Mouse (Mus musculus): ENCODE measurements around the gene Mpv17l2.

Mpv17l2 gene

GRCm38 (mm10) chr8:70750128-70750680 lies 10.5 kb downstream of the Mpv17l2 start:
- no peak for DNase-seq (ENCODE audit: low spot score)

GRCm38 (mm10) chr8:70749097-70749674 lies 11.6 kb downstream of the Mpv17l2 start:
- no peak for DNase-seq (ENCODE audit: low spot score)

- no peak for DNase-seq (ENCODE audit: low spot score)
Measured at GRCm38 (mm10) chr8:70748246-70749096, 12.3 kb downstream of the Mpv17l2 start.

DNA sequence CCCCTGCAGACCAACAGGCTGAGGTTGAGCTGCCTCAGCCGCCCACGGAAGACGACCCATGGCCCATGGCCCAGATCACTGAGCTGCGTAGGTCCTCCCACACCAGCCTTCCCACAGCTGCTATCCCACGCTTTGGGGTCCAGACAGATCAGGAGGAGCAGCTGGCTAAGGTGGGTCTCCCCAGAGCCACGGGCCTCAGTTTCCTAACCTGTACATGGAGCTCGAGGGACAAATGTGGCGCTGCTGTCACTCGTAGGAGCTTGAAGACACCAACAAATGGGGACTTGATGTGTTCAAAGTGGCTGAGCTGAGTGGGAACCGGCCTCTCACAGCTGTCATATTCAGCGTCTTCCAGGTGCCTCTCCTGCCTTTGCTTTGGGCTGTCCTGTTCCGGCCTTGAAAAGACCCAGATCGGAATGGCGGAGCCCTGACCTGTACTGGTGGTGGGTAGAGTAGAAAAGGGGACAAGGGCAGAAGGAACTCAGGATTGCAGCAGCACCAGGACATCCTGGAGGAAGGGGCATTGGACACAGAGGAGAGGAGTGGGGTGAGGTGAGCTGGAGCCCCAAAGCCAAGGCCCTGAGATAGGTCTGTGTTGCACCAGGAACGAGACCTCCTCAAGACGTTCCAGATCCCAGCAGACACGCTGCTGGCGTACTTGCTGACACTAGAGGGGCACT lies 13.4 kb downstream of the Mpv17l2 start:
- DNase-seq (ENCODE audit: low spot score): no peak

GRCm38 (mm10) chr8:70746676-70747075 lies 14.1 kb downstream of the Mpv17l2 start:
- DNase-seq (ENCODE audit: low spot score): no peak

GRCm38 (mm10) chr8:70745691-70746220 lies 15.0 kb downstream of the Mpv17l2 start:
- no peak for DNase-seq (ENCODE audit: low spot score)

DNA sequence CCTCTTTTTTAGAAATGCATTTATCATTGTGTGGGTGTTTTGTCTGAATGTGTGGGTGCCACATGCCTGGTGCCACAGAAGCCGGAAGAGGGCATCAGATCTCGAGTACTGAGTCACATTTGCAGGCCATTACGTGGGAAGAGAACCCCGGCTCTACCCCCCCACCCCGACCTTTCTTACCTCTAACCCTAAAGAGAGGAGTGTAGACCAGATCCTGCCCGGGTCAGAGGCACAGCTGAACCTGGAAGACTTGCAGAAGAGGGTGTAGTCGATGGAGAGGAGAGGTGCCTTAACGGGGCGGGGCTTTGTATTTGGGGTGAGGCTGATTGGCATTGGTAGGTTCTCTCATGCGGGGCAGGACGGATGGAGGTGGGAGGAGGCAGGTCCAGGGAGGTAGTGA lies 15.9 kb downstream of the Mpv17l2 start:
- no peak for DNase-seq (ENCODE audit: low spot score)

- no peak for DNase-seq (ENCODE audit: low spot score)
Measured at GRCm38 (mm10) chr8:70743656-70744590, 16.8 kb downstream of the Mpv17l2 start.

GRCm38 (mm10) chr8:70742981-70743655 lies 17.6 kb downstream of the Mpv17l2 start:
- DNase-seq (ENCODE audit: low spot score): no peak

- DNase-seq (ENCODE audit: low spot score): no peak
Measured at GRCm38 (mm10) chr8:70742176-70742575, 18.6 kb downstream of the Mpv17l2 start.

- no peak for DNase-seq (ENCODE audit: low spot score)
Measured at GRCm38 (mm10) chr8:70741661-70742060, 19.1 kb downstream of the Mpv17l2 start.

GRCm38 (mm10) chr8:70738211-70738610 lies 22.5 kb downstream of the Mpv17l2 start:
- no peak for DNase-seq (ENCODE audit: low spot score)

GRCm38 (mm10) chr8:70737705-70738104 lies 23.0 kb downstream of the Mpv17l2 start:
- no peak for DNase-seq (ENCODE audit: low spot score)

DNA sequence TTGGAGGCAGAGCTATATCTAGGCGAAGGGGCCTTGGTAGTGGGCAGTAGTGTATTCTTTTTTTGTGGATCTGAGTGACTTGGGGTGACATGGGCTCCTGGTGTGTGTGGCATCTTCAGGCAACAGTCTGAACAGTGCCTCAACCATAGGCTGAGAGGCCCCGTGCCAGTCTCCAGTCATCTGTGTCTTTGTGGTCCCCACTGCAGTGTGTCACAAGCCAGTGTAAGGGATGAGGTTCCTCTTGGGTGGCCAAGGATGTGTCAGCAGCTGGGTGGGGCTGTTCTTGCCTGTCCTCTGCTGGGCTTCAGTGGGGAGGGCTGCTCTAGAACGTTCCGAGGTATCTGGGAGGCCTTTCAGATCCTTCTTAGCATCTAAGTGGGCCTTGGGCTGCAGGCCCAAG lies 29.8 kb downstream of the Mpv17l2 start:
- no peak for DNase-seq (ENCODE audit: low spot score)

- no peak for DNase-seq (ENCODE audit: low spot score)
Measured at GRCm38 (mm10) chr8:70729808-70730475, 30.8 kb downstream of the Mpv17l2 start.

DNA sequence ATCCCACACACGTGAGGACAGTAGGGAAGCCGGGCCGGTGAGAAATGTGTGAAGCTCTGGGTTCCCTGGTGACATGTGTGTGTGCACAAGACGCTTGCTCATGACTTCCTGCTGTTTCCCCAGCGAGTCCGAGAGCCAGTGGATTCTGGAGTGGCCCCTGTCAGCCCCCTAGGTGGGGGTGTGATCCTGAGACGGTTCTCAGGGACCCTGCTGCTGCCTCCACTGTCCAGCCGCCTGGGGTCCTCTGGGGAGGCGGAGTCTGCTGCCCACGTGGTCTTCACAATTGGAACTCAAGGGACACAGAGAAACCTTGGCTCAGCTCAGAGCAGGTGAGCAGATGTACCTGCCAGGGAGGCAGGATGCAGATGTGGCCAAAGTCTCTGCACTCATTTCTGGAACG lies 34.0 kb downstream of the Mpv17l2 start:
- no peak for DNase-seq (ENCODE audit: low spot score)

DNA sequence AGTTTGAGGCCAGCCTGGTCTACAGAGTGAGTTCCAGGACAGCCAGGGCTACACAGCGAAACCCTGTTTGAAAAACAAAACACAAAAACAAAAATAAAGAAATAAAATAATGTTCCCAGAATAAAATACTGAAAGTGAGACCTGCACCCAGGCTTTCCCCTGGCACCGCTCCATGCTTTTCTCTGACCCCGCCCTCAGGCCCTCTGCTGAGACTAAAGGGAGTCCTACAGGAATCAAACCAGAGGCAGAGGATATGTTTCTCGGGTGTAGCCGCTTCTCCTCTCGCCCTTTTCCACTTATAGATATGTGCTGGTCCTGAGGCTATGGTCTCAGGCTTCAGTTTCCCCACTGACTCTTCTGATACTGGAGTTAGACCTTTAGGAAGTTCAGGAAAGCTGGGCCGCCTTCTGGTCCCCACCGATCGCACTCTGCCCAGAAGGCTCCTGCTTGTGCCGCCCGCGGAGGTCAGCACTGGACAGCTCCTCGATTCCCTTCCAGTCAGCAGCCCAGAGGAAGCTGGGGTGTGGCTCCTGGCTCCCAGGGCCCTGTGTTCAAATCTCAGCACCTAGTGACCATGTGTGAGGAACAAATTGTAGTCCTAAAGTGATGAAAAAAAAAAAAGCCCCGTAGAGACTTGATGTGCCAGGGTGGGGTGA lies 34.8 kb downstream of the Mpv17l2 start:
- DNase-seq (ENCODE audit: low spot score): no peak

DNA sequence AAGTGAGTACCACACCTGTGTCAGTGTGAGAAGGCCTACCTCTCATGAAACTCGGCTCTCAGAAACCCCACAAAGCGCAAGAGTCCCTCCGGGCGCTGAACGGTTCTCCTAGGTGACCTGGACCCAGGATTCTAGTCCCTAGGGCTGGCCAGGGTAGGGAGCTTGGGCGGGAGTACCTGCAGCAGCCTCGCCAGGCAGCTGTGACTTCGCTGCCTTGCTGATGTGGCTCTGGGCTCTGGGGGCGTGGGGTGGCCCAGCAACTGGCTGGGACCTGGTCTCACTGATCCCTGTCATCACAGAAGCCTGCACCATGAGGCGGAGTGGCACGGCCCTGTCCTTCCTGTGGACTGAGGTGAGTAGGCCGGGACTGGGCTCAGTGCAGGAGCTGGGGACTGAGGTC lies 36.5 kb downstream of the Mpv17l2 start:
- DNase-seq (ENCODE audit: low spot score): no peak

DNA sequence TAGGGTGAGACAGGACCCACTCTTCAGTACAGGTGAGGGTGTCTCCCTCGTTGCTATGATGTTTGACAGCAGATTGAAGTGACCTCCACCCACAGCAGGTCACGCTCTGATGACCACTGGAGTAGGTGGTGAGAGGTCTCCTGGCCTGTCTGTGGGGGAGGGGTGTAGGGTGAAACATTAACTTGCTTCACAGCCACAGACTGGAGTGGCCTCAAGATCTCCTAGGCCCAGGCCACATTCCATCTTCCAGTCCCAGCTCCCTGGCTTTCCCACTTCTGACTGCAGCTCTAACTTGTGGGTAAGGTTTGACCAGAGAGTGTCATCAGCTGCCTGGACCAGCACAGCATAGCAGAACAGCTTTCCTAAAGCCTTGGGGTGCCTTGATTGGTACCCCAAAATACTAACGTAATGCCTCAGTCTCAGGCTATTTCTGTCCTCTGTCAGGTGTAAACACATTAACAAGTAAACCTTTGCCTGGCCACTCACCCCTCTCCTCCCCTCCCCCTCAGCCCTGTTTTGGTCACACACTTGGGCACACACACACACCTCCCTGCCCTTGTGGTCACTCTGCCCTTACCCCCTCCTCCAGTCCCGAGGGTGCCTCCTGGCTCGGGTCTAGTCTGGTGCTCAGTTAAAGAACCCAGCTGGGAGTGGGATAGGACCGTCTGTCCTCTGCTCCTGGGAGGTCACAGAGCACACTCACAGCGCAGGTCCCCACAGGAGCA lies 37.1 kb downstream of the Mpv17l2 start, which contains the start of gene Pde4c:
TSS of gene Pde4c (plus strand) at position 235 of the 725 bp plus-strand sequence.
- no peak for DNase-seq (ENCODE audit: low spot score)

Data from ovary, postnatal 14 days (tissue).